Mouse (Mus musculus) mesoderm, embryonic 11.5 days (tissue): ENCODE results near the gene Phb2.
A peak's percentile ranks its signal among the peaks of the same experiment; 100 is the strongest.

Experiments
- DNase-seq: peaks from one replicate; pipeline ENCODE4 v3.0.0-alpha.2; 2012; ENCODE audit warnings: low read depth, low spot score

Gene Phb2

DNA sequence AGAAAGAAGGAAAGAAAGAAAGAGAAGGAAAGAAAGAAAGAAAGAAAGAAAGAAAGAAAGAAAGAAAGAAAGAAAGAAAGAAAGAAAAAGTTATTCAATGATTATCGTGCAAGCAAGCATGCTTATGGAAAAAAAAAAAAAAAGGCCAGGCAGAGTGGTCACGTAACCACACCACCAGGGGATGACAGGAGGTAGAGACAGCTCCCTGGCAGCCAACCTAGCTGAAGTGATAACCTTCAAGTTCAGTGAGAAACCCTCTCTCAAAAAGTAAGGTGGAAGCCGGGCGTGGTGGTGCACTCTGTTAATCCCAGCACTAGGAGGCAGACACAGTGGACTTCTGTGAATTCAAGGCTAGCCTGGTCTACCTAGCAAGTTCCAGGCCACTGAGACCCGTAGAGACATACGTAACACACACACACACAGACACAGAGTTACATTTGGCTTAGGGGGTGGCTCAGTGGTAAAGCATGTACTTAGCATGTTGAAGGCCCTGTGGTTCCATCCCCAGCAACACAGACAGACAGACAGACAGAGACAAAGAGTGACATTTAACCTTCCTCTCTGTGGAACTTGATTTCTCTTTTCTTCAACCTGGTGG lies 10.8 kb downstream of the Phb2 start:
- no peak for DNase-seq

DNA sequence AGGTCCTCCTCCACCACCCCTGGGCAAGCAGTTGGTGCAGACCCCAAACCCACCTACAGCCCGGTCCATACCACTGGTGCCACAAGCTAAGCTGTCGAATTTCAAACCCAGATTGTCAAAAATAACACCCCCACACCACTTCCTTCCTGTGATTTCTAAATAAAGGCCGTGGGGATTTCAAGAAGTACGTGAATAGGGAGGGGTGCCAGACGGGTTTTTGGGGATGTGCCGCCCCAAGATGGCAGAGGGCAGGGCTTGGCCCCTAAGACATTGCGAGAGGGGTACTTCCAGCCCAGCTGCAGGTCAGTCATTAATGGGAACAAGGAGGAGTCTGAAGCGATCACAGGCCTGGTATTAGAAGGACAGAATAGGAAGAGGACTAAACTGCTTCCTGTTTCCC lies 11.4 kb downstream of the Phb2 start:
- no peak for DNase-seq

DNA sequence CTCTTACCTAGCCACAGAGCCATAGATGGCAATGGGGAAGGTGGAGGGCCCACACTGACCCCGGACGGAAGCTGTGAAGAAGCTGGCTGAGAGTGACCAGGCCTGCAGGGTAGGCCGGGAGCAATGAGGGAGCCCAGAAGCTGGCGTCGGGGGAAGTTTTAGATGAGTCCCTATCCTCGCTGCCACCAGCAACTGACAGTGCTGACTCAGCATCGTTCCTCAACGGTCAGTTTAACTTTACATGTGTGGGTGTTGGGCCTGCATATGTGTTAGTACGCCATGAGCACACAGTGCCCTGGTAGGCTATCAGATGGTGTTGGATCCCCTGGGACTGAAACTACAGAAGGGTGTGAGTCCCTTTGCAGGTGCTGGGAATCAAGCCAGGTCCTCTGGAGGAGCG lies 12.3 kb downstream of the Phb2 start:
- DNase-seq = no peak

DNA sequence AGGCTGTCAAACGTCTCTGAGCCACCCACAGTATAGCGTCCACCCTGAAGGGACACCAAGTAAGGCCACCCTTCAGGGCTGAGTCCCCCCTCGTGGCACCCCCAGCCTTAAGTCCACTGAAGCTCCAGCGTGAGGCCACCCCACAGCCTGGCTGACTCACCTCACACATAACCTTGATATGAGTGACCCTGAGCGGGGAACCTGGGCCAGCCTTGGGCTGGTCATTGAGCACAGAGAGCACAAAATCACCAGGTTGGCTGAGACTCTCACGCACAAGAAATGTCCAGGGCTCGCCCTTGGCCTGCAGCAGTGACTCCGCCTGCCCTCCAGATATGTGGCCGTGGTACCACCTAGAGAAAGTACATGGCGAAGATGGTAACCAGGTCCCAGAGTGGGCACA lies 16.5 kb downstream of the Phb2 start:
- DNase-seq = no peak

DNA sequence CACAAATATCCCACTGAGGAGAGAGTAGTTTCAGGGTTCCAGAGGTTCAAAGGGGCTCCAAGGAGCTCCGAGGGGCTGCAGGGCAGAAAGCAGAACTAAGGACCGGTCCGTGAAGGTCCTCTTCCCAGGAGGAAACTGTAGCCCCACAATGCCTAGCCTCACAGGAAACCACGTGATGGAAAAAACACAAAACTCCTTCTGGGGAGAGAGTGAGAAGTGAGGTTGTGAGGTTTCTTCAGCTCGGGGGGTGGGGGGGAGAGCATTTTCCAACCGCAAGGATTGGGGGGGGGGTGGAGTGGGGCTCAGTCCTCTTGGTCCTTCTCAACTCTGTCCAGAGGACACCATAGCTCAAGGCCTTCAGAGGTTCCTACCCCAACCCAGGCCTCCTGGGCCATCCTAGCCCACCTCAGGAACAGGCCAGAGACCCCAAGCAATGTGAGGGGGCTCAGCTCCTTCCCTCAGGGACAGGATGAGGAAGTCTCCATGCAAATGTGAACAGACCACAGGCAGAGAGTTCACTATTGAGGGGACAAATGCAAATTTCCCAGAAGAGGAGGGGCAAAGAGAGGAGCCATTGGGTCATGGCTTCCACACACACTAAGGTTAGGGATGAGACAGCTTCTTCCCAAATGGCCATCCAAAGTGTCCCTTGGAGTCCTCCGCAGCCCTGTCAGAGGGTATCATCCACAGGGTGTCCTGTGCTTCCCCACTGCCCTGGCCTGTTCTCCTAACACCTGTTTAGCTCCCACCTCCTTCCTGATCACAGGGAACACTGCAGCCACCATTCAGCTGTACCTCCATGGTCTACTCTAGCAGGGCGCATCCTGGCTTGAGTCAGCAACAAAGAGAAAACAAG lies 17.9 kb downstream of the Phb2 start:
- no peak for DNase-seq

DNA sequence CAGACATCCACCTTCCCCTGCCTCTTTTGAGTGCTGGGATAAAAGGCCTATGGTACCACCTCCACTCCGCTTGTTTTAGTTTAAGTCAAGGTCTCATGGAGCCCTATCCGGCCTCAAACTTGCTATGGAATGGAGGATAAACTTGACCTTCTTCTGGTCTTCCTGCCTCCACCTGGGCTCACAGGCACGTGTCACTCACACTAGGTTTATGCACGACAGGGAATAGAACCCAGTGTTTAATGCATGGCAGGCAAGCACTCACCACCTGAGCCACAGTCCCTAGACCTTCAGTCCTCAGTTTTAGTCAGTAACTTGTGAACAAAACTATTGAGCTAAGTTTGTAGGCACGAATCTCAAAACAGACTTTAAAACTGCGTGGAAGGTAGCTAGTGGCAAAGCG lies 18.9 kb downstream of the Phb2 start:
- no peak for DNase-seq

DNA sequence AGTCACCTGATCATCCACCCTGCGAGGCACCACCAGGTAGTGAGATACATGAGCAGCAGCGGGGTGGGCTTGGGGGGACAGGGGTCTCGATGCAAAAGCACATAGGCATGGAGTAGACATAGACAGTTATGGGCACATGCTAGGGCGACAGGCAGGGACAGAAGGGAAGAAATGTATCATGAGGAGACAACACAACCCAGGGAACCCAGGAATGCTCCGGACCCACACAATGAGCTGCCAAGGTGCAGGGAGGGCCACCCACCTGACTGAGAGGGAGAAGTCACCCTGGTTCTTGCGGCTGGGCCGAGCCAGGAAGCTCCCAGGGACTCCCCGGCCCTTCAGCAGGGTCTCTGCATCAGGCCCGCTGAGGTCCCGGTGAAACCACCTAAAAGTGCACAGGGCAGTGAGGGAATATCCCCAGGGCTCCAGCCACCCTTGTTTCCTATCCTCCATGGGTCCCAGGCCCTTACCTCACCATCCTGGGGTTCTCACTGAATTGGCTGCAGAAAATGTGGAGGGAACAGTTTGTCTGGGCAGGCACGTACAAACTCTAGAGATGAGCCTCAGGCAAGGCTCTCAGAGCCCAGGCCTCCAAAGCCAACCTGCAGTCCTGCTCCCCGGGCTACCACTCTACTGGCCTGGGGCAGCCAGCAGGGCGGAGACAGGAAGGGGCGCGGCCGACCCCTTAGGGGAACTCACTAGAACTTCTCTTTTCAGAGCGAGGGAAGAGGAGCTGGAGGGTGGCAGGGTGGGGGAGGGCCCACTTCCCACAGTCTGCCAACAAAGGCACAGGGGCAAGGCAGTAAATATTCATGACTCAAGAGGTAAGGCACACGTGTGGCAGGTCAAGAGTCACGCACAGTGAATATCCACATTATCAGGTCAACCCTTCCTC lies 20.6 kb downstream of the Phb2 start:
- DNase-seq = no peak

DNA sequence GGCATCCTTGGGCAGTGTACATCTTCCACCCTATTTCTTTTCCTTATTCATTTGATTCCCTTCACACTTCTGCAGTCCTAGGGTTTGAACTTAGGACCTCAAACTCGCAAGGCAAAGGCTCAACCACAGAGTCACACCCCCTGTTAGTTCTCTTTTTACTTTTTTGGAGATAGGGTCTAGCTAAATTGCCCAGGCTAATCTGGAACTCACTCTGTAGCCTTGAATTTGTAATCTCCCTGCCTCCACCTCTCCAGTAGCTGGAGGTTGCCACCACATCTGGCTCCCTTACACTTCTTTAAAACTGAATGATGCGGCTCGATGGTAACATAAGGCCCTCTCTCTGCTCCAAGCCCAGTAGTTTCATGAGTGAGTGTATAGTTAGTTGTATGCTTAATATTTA lies 22.3 kb downstream of the Phb2 start:
- no peak for DNase-seq

DNA sequence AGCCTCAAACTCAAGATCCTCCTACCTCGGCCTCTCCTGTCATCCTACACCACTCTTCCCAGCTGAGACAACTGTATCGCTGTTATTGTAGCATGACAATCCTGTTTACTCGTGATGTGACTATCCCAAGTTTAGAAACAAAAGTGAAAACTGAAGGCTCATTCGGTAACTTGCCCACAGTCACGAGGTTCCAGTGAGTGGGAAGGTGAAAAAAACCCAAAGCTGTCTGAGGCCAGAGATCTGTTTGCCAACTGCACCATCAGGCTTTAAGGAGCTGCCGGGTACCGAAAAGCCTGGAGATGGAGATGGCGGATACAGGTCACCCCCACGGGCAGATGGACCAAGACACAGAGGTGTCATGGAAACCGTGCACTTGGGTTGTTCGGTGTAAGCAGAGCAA lies 24.9 kb downstream of the Phb2 start:
- no peak for DNase-seq

DNA sequence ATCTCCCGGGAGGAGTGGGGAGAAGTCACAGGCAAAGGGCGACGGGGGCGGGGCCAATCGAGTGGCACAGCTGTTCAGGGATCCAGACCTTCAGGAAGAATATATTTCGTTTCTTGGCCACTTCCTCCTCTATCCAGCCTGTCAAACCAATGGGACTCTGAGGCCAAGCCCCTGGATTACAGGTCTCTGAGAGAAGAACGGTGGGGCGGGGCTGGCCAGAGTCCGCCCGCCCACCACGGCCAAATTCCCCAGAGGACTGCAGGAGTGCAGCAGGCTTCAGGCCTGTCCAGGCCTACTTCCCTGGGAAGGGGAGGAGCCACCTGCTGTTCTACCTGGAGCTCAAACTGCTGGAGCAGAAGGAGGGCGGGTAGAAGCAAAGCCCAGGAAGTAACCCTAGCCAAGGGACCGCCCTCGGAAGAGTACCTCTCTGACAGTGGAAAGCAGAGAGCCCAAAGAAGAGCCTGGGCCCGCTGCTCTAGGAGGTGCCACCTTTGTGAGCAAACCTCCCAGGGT lies 26.4 kb downstream of the Phb2 start, which contains the start of gene Ptpn6:
Gene Ptpn6, minus strand, starts transcription at position 204 of the 513 bp plus-strand sequence.
- peak; percentile 42 for DNase-seq

DNA sequence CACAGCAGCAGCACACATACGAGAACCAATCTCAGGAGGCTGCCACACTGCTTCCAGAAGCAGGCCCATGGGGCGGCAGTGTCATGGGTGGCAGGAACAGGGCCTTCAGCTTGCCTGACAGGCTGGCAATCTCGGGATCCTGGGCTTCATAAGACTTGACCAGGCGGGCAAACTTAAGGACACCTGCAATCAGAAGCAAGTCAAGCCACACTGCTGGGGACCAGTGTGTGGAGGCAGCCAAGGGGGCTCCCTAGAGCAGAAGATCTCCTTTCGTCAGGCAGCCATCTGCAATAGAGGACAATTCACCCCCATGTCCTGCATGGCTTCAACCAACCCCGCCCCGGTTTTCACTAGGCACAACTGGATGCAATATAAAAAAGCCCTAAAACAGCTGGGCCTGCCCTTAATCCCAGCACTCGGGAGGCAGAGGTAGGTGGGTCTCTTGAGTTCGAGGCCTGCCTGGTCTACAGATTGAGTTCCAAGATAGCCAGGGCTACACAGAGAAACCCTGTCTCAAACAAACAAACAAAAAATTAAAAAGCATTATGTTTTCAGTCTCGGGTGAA lies 27.2 kb downstream of the Phb2 start:
- DNase-seq = no peak

DNA sequence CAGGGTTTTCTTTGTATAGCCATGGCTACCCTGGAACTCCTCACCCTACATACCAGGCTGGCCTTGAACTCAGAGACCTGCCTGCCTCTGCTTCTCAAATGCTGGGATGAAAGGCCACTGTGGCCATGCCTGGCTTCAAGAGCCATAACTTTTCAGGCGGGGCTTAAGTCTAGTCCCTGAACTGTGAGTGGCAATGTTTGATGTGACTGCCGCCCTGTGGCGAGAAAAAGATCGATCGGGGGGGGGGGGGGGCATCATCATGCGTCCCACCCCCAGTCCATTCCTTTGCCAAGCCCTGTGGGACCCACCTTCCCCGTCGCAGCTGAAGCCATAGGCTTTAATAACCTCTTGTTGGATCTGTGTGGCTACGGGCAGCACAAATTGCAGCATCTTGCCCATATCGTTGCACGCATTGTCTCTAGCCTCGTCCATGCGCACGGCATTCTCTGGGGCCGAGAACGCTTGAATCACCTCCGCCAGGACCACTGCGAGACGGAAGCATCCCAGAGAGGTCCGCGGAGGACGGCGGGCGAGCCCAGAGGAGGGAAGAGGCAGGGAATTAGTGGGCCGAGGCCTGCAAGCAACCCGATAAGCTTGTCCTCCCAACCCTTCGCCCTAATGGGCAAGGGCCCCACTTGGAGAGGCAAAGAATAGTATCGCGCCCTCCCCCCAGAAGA lies 28.2 kb downstream of the Phb2 start:
- peak; percentile 61 for DNase-seq

DNA sequence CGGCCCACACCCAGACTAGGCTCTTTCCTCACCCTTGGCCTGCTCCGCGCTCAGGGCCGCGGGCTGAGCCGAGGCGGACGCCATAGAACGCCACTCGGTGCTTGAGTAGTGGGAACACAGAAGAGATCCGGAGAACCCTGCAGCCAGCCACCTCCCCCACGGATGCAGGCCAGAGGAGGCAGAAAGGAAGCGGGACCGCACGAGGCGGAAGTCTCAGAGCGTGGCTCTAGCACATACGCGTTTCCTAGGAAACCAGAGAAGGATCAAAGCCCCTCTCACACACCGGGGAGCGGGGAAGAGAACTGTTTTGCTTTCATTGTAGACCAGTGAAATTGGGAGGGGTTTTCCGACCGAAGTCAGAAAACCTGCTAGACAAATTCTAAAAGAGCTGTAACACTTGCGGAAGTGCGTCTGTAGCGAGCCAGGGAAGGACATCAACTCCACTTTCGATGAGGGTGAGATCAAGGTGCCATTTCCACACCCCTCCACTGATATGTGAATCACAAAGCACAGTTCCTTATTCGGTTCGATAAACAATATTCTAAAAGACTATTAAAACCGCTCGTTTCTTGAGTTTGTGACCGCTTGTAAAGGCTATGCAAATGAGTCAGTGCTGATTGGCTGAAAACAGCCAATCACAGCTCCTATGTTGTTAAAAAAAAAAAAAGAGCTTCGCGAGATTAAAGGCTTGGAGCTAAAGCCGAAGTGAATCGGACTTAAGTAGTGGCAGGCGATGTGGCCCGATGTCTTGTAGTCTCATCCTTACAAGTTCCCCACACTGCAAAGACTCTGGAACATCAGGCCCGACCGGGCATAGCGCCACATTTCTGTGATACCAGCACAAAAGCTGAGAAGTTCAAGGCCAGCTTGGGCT lies 29.0 kb downstream of the Phb2 start, which contains the start of gene Grcc10:
Gene Grcc10, minus strand, starts transcription at position 487 of the 874 bp plus-strand sequence.
- peak; percentile 96 for DNase-seq

DNA sequence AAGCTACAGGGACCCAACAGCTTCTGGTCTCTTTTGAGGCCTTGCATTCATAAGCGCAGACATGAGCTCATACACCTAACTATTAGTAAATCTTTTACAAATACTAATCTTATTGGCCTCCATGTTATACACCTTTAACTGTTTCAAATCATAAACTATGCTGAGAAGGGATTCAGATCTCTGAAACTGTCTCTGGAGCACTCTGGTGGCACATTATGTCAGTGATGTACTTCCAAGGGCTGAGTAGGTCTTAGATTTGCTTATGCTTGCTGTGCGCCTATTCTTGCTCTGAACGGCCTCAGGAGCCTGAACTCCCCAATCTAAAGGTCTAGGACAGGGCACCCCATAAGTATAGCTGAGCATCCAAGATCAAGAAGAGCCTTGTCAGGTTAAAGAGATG lies 29.7 kb downstream of the Phb2 start:
- no peak for DNase-seq

DNA sequence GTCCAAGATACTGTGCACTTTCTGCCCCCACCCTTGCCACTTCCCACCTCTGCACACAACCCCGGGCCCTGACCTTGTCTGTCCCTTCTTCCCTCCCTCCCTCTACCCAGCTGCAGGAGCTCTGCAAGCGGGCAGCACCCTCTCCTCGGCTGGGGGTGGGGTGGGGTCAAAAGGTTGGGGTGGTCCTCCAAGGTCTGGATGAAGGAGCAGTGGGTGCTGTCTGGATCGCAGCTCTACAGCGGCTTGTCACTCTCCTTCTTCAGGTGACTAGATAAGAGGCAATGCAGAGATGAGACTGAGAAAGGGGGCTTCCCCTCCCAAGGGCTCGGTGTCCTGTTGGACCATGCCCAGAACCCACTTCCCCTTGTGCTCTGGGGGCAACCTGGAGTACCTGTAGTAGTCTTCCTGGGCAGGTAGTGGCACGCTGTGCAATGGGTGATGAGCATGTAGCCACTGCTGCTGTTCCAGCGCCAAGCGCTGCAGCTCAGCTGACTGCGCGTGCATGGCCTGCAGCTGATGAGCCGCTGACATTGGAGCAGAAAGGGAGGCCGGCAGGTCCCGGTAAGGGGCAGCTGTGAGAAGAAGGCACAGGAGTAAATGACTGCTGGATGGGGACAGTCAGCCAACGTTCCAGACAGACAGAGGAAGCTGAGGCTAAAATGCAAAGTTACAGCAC lies 30.8 kb downstream of the Phb2 start:
- DNase-seq = no peak

DNA sequence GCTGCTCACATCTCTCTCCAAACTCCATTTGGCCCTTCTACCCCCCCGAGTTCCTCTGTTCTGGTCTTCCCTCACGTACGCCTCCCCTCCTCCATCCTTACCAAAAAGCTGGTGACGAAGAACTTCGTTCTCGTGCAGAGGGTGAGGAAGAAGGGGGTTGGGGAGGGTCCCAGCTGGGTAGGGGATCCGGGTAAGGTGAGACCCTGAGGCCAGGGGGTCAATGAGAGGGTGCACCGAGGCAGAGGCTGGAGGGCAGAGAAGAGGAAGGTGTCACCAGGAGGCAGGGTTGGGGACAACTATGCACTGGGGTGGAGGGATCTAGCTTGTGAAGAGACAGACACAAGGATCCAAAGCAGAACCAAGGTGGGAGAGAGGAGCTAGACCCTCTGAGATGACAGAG lies 31.5 kb downstream of the Phb2 start:
- DNase-seq = no peak

DNA sequence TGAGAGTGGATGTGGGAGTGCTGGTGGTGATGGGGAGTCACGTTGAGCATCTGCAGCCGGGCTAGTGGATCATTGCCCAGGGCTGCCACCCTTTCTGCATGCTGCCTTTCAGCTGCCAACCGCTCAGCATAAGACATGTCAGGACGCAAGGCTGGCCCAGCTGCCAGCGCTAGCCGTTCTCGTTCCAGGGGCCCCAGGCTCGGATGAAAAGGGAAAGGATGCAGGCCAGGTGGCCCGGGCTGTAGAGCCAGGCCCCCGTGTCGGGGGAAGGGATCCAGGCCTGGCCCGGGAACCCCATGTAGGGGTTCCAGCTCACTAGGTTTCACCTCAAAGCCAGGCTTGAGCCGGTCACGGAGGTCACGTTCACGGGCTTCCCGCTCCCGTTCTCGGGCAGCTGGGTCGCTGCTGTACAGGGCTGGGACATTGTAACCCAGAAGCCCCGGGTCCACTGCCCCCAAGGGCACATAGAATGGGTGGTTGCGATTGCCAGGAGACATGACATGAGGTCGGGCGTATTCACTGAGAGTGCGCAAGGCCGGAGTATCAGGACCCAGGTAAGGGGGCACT lies 32.7 kb downstream of the Phb2 start:
- no peak for DNase-seq

DNA sequence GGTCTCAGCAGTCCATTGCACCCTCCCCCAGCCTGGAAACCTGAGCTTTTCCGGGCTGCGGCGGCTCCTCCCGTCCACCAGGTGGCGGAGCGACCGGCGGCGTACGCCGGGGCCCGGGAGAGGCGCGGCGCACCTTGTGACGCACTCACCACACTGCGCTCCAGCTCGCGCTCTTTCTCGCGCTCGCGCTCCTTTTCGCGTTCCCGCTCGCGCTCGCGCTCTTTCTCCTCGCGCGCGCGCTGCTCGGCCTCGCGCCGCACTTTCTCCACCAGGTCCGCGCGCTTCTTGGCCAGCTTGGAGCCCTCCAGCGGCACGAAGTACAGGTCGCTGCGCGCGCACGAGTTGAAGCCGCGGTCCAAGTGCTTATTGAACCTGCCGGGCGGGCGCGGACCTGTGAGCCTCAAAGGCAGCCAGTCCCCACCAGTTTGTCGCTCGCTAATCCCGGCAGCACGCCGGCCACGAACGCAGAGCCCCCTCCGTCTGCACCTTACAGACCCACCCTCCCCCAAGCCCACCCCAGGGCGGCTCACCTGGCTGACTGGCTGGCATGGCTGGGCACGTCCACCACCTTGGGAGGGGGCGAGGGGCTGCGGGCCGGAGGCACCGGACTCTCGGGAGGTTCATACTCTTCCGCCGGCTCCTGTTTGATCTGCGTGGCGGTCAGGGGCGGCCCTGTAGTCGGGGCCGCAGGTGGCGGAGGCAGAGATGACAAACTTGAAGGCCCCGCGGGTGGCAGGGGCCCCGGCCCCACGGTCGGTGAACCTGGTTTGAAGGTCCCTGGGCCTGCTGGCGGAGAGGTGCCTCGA lies 33.6 kb downstream of the Phb2 start:
- peak; percentile 97 for DNase-seq

DNA sequence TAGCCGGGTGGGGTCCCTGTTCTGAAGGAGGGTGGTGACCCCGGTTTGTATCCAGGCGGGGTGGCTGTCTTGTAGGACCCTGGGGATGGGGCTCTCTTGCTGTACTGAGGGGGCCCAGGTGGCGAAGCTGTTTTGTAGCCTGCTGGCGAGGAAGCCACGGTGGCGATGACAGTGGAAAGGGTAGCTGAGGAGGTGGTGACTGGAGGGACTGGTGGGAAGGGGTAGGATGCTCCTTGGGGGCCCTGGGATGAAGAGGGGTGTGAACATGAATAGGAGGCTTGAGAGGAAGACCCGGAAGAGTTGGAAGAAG lies 34.1 kb downstream of the Phb2 start:
- DNase-seq = no peak
